Mouse (Mus musculus): ENCODE measurements at regions not wholly inside any gene's neighbourhood (a gene's known extent, or its start where the extent isn't known, plus 50 kb on each side); places are given as distances from the start of the nearest gene placed in this dataset.

DNA sequence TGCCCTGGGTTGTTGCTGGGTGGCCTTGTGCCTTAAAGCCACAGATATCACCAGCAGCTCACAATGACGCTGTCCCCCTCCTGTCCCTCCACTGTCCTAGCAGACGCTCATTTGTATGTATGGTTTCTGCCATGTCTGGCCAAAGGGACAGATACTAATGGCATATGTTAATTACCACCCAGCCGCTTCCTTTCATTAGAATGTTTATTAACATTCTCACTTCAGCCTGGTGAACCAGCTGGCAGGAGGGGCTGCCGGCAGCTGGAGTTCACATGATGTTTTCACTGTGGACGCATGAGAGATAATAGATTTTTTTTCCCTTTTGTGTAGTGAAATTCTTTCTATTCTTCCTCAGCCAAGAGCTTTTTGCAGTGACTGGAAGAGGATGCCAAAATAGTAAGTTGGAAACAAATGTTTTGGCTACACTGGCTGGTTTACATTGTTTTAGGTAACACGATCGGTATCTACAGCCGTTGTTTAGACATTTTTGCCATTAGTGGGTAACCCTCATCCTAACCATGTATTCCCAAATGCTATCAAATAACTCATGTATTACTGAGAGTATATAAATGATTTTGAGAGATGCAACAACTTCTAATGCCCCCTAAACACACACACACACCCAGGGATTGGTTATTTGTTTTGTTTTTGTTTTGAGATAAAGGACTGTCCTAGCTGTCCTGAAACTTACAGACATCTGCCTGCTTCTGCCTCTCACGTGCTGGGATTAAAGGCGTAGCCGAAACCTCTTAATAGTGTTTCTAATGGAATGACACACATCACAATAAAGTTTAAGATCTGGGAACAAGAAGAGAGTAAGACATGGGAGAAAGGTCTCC, 83.0 kb upstream of the Tsc22d1 start:
- TF ChIP-seq CTCF (IDR thresholded peaks at IDR 0.05; ENCODE audit: low read depth) (no peak), EP300 (optimal IDR thresholded peaks at IDR 0.05) (no peak)

All from stomach, postnatal 0 days (tissue).